In genomic region chr11:117196681-117197080, GRCm38 (mm10) we compare ENCODE assay signal across 30 mouse cellular contexts. TPM values are rescaled to one million over a fixed set of nuclear protein-coding genes. Genes with fewer than 3 reads are reported as not detected.
A peak's percentile ranks its signal among the peaks of the same experiment; 100 is the strongest.
DNase-seq lines count a peak whose midpoint lies in the region; ATAC-seq and TF ChIP-seq lines count a peak whose summit lies in the region.
"Had no signal": no experiment of that assay in that cellular context is flagged by ENCODE, and none has a peak within 500 bp of the region (broad histone marks: within the 10 kb centered on the region; RNA-seq: fewer than 3 reads in every experiment).

No protein-coding gene starts in this region.

- TF ChIP-seq EP300 in liver, postnatal 0 days (IDR thresholded peaks at IDR 0.05; ENCODE audit: low read depth): no peak

- DNase-seq in liver, postnatal 0 days: no peak
- no peak for DNase-seq in midbrain, embryonic 11.5 days (ENCODE audit: low spot score, missing footprints)
- no peak for DNase-seq in frontal cortex, postnatal 25 days (ENCODE audit: low spot score in 2 of 2)
- no peak for DNase-seq in right cerebral cortex, postnatal 10 days (ENCODE audit: low spot score in 2 of 2)
- DNase-seq: adrenal gland, postnatal 10 days; adrenal gland, postnatal 36 days; cerebellum, adult 11-12 months; cerebellum, adult 8-10 months; cerebellum, postnatal 10 days; cerebellum, postnatal 36 days; forebrain, postnatal 0 days; gastrocnemius, postnatal 36 days; heart, adult 18-20 months; heart, postnatal 14 days; heart, postnatal 4 days had no signal

- peak overlapping the region; percentile 16; the same call in 1 of the 2 replicates for H3K27ac ChIP-seq in liver, postnatal 0 days (ENCODE audit: low read depth)
- H3K27ac ChIP-seq in liver, embryonic 12.5 days: no peak overlapping the region
- H3K27ac ChIP-seq in brown adipose tissue, adult 24 weeks (replicated peaks; ENCODE audit: low read depth, low read length): peak overlapping the region; percentile 36; the same call in 1 of the 2 replicates
- H3K27ac ChIP-seq in macrophage: peak overlapping the region; percentile 54
- no peak overlapping the region for H3K27ac ChIP-seq in midbrain, embryonic 11.5 days (ENCODE audit: low read depth, low read length)
- H3K27ac ChIP-seq: embryonic facial prominence, embryonic 12.5 days; embryonic facial prominence, embryonic 15.5 days; heart, embryonic 10.5 days; heart, embryonic 13.5 days; hindbrain, embryonic 14.5 days; hindbrain, postnatal 0 days had no signal

- no peak overlapping the region for H3K4me3 ChIP-seq in liver, postnatal 0 days (ENCODE audit: low read depth, low read length)
- H3K4me3 ChIP-seq in liver, embryonic 12.5 days: no peak overlapping the region
- no peak overlapping the region for H3K4me3 ChIP-seq in brown adipose tissue, adult 24 weeks (ENCODE audit: insufficient read depth, low read depth, low read length)
- no peak overlapping the region for H3K4me3 ChIP-seq in macrophage (ENCODE audit: inconsistent target)
- no peak overlapping the region for H3K4me3 ChIP-seq in midbrain, embryonic 11.5 days (ENCODE audit: low read depth, low read length)
- H3K4me3 ChIP-seq: embryonic facial prominence, embryonic 12.5 days; embryonic facial prominence, embryonic 15.5 days; heart, embryonic 10.5 days; heart, embryonic 13.5 days had no signal

- H3K4me1 ChIP-seq in liver, postnatal 0 days (ENCODE audit: insufficient read depth): peaks cover 14% of the 10 kb centered on the region
- peaks cover 14% of the 10 kb centered on the region for H3K4me1 ChIP-seq in liver, embryonic 12.5 days
- H3K4me1 ChIP-seq in brown adipose tissue, adult 24 weeks (ENCODE audit: control insufficient read depth, insufficient read depth, insufficient read length, low read length): peaks cover 18% of the 10 kb centered on the region
- H3K4me1 ChIP-seq in midbrain, embryonic 11.5 days (ENCODE audit: control insufficient read depth, insufficient read depth, low read length): peaks cover 9% of the 10 kb centered on the region

- no peak for TF ChIP-seq CTCF in liver, postnatal 0 days (IDR thresholded peaks at IDR 0.05; ENCODE audit: low read depth)

- WGBS in liver, postnatal 0 days (ENCODE audit: insufficient replicate concordance): 38% methylated on average over 7 of the region's 7 CpGs
- WGBS in liver, embryonic 12.5 days (ENCODE audit: insufficient replicate concordance): 44% methylated on average over 7 of the region's 7 CpGs
- WGBS in macrophage (ENCODE audit: missing documents): 16% methylated on average over 7 of the region's 7 CpGs
- WGBS in midbrain, embryonic 11.5 days: 90% methylated on average over 7 of the region's 7 CpGs

- H3K9me3 ChIP-seq in liver, postnatal 0 days (ENCODE audit: low read length): no peaks in the 10 kb centered on the region
- H3K9me3 ChIP-seq in liver, embryonic 12.5 days (replicated peaks): no peaks in the 10 kb centered on the region
- H3K9me3 ChIP-seq in midbrain, embryonic 11.5 days (ENCODE audit: control insufficient read depth, low read length): no peaks in the 10 kb centered on the region
- H3K9me3 ChIP-seq: embryonic facial prominence, embryonic 12.5 days; embryonic facial prominence, embryonic 15.5 days; heart, embryonic 10.5 days; heart, embryonic 13.5 days had no signal

- no peak overlapping the region for H3K9ac ChIP-seq in liver, postnatal 0 days (replicated peaks)
- no peak overlapping the region for H3K9ac ChIP-seq in liver, embryonic 12.5 days
- H3K9ac ChIP-seq in midbrain, embryonic 11.5 days (ENCODE audit: low read length): no peak overlapping the region
- H3K9ac ChIP-seq: embryonic facial prominence, embryonic 12.5 days; embryonic facial prominence, embryonic 15.5 days; forebrain, postnatal 0 days; heart, embryonic 13.5 days; hindbrain, embryonic 14.5 days had no signal

- peaks cover 9% of the 10 kb centered on the region for H3K27me3 ChIP-seq in liver, postnatal 0 days (ENCODE audit: insufficient read depth, low read length)
- peaks cover 48% of the 10 kb centered on the region for H3K27me3 ChIP-seq in liver, embryonic 12.5 days (replicated peaks)
- H3K27me3 ChIP-seq in midbrain, embryonic 11.5 days (ENCODE audit: control insufficient read depth, insufficient read depth, low read length): peaks cover 17% of the 10 kb centered on the region
- H3K27me3 ChIP-seq: Patski had no signal

- no peak for ATAC-seq in liver, postnatal 0 days
- no peak for ATAC-seq in liver, embryonic 12.5 days
- 0 out of 2 replicates have a peak, but pooled peaks have one; percentile 34 for ATAC-seq in monocyte, adult 5-6 weeks (replicated peaks; ENCODE audit: insufficient number of reproducible peaks, low FRiP score, low TSS enrichment, poor library complexity, severe bottlenecking)
- no peak for ATAC-seq in midbrain, embryonic 11.5 days (ENCODE audit: low FRiP score)
- ATAC-seq: CD4-positive, CD25-positive, alpha-beta regulatory T cell, adult 4 months; forebrain, embryonic 14.5 days; forebrain, postnatal 0 days; hindbrain, postnatal 0 days; inflammation-experienced regulatory T-cells, adult 6 months; intestine, embryonic 16.5 days; Patski had no signal

- H3K79me2 ChIP-seq in macrophage (ENCODE audit: inconsistent target): no peaks in the 10 kb centered on the region

- no peaks in the 10 kb centered on the region for H3K36me3 ChIP-seq in liver, postnatal 0 days (replicated peaks; ENCODE audit: insufficient read depth, low read length)
- no peaks in the 10 kb centered on the region for H3K36me3 ChIP-seq in liver, embryonic 12.5 days
- no peaks in the 10 kb centered on the region for H3K36me3 ChIP-seq in macrophage (ENCODE audit: inconsistent target)
- H3K36me3 ChIP-seq in midbrain, embryonic 11.5 days (ENCODE audit: control insufficient read depth, insufficient read depth, low read length): no peaks in the 10 kb centered on the region
- H3K36me3 ChIP-seq: embryonic facial prominence, embryonic 12.5 days; embryonic facial prominence, embryonic 15.5 days; heart, embryonic 13.5 days had no signal

- no peak overlapping the region for H3K4me2 ChIP-seq in liver, postnatal 0 days (ENCODE audit: low read depth, low read length)
- H3K4me2 ChIP-seq in liver, embryonic 12.5 days: no peak overlapping the region
- no peak overlapping the region for H3K4me2 ChIP-seq in midbrain, embryonic 11.5 days
- H3K4me2 ChIP-seq: embryonic facial prominence, embryonic 12.5 days; embryonic facial prominence, embryonic 15.5 days; heart, embryonic 13.5 days; hindbrain, embryonic 14.5 days had no signal

RNA-seq across cellular contexts. Expression of gene Sept9, which starts 2.8 kb away (rescaled TPM):
- 30.8 and 34.5 TPM in 2 replicates for polyA plus RNA-seq in liver, postnatal 0 days (2015; fragmentation: Nextera tagmentation; extraction: Ambion mirVana)
- polyA plus RNA-seq in liver, embryonic 12.5 days (2016; fragmentation: Nextera tagmentation; extraction: Ambion mirVana): 69.8 and 72.0 TPM in 2 replicates
- polyA plus RNA-seq in brown adipose tissue, adult 24 weeks (2012; ENCODE audit: insufficient read depth, insufficient read length, missing spikeins): 65.5 and 118 TPM in 2 replicates
- total RNA-seq in macrophage (2018; cell fraction: chromatin; rRNA removed): 10 to 100 TPM in 22 of 26 experiments, 1 to 10 TPM in 4; 6.2 to 73.5 (median 27.9) TPM
- 100 to 1,000 TPM in 23 of 26 experiments, 10 to 100 TPM in 3; 84.1 to 154 (median 126) TPM for total RNA-seq in macrophage (2018; cell fraction: cytosol; rRNA removed)
- 100 to 1,000 TPM in 2 of 26 experiments, 10 to 100 TPM in 24; 17.7 to 108 (median 42.6) TPM for total RNA-seq in macrophage (2018; cell fraction: nucleus; rRNA removed)
- polyA plus RNA-seq in macrophage (2018): 90.3 to 214 TPM (median 173 TPM) in 3 replicates
- total RNA-seq in monocyte, adult 5-6 weeks (2017): 257 to 323 TPM (median 271 TPM) in 3 replicates
- 146 and 152 TPM in 2 replicates for polyA plus RNA-seq in midbrain, embryonic 11.5 days (2014; fragmentation: Nextera tagmentation; extraction: Ambion mirVana)

Comparison
In these comparisons a context has a peak if more than half of its experiments do, and no peak if none do; other contexts are left out.
1. H3K27ac ChIP-seq: peak in liver, postnatal 0 days (single experiment), brown adipose tissue, adult 24 weeks (single experiment) and macrophage (single experiment); none in liver, embryonic 12.5 days (single experiment) and midbrain, embryonic 11.5 days (single experiment).